Mouse (Mus musculus) Muller cell, postnatal 12 days (primary cell): ENCODE results near the gene Chac1.

Source experiments
- DNase-seq: peaks from one replicate; pipeline ENCODE4 v3.0.0-alpha.2; 2015; ENCODE audit errors: inconsistent ontology term

Chac1 gene

DNA sequence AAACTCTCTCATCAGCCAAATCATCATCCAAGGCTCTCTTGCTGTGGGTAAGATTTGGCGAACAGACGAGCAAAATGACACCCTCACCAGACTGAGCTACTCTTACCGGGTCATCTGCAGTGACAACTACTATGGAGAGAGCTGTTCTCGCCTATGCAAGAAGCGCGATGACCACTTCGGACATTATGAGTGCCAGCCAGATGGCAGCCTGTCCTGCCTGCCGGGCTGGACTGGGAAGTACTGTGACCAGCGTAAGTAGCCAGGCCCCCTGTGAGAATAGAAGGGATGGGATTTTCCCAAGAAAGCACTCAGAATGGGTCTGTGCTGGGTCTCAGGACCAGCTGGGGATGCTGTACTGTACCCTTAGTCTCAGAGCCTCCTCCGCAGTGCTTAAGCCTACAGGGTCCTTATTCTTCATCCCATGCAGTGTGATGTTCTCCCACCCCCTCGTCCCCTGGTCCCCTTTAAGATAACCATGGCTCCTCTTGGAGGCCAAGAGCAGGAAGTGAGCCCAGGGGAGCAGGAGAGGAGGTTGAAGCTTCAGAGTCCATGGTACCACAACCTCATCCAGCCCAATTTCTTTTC is 23.0 kb upstream of the Chac1 start:
- no peak for DNase-seq

DNA sequence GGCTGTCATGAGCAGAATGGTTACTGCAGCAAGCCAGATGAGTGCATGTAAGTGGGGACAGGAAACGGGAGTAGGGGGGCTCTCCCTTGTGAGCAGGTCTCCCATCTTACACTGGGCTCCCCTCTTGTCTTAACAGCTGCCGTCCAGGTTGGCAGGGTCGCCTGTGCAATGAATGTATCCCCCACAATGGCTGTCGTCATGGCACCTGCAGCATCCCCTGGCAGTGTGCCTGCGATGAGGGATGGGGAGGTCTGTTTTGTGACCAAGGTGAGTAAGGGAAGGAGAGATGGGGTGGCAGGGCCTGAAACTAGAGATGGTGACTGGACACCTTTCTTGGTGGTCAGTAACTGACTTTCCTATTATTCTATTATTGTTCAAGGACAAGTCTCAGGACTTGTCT is 22.5 kb upstream of the Chac1 start:
- no peak for DNase-seq

DNA sequence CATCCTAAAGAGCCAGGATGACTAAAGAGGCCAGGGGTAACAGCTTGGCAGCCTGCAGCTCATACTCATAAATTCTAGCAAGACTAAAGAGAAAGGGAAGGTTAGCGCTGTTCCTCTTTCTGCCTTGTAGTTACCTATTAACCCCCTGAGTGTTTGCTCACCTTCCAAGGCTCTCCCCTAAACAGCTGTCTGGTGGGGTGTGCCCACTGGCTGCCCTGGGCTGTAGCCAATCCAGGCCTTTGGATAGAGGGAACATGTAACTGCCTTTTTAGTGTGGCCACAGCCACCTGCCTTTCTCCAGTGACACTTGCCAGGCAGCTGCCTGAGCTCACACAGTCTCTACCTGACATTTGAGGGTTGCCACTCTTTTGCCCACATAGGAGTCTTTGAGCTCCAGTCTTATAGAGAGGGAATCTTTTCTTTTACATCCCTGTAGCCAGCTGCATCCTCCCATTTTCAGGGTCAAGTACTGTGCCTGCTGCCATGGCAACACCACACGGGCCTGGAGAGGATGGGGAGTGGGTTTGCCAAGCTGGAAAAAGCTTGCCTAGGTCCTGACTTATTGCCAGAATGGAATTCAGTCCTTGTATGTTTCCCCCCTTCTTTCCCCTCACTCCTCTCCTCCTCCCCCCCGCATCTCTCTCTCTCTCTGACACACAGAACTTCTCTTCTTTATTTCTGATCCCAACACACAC is 21.8 kb upstream of the Chac1 start:
- no peak for DNase-seq

DNA sequence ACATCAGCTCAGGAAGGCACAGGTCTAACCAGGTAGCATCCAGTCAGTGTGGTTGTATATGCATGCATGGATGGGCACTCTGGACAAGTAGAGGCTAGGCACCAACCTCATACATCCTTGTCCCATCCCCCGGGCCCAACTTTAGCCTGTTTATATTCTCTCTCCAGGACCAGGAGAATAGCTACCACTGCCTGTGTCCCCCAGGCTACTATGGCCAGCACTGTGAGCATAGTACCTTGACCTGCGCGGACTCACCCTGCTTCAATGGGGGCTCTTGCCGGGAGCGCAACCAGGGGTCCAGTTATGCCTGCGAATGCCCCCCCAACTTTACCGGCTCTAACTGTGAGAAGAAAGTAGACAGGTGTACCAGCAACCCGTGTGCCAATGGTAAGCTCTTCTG is 20.2 kb upstream of the Chac1 start:
- DNase-seq = no peak

DNA sequence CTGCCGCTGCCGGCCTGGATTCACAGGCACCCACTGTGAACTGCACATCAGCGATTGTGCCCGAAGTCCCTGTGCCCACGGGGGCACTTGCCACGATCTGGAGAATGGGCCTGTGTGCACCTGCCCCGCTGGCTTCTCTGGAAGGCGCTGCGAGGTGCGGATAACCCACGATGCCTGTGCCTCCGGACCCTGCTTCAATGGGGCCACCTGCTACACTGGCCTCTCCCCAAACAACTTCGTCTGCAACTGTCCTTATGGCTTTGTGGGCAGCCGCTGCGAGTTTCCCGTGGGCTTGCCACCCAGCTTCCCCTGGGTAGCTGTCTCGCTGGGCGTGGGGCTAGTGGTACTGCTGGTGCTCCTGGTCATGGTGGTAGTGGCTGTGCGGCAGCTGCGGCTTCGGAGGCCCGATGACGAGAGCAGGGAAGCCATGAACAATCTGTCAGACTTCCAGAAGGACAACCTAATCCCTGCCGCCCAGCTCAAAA is 18.8 kb upstream of the Chac1 start:
- DNase-seq = no peak

DNA sequence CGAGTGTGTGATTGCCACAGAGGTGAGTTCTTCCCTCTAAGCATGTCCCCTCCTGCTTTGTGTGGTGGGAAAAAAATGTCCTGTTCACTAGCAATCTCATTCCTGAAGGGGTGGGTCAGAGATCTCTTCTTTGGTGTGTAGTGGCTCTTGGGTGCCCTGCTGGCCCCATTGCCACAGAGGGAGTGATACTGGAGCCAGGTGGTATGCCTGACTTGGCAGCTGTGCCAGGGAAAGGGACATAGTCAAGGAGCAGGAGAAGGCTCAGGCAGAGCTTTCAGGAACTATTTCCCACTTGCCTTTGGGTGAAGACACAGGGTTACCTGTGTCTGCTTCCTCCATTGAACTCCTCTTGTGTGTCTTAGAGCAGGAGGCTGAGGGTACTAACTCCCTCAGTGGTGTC is 16.9 kb upstream of the Chac1 start:
- DNase-seq = no peak

DNA sequence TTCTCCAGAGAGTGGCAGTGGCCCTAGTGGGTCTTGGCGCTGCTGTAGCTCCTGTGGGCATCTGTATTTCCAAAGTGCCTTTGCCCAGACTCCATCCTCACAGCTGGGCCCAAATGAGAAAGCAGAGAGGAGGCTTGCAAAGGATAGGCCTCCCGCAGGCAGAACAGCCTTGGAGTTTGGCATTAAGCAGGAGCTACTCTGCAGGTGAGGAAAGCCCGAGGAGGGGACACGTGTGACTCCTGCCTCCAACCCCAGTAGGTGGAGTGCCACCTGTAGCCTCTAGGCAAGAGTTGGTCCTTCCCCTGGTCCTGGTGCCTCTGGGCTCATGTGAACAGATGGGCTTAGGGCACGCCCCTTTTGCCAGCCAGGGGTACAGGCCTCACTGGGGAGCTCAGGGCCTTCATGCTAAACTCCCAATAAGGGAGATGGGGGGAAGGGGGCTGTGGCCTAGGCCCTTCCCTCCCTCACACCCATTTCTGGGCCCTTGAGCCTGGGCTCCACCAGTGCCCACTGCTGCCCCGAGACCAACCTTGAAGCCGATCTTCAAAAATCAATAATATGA is 16.0 kb upstream of the Chac1 start:
- DNase-seq = no peak

DNA sequence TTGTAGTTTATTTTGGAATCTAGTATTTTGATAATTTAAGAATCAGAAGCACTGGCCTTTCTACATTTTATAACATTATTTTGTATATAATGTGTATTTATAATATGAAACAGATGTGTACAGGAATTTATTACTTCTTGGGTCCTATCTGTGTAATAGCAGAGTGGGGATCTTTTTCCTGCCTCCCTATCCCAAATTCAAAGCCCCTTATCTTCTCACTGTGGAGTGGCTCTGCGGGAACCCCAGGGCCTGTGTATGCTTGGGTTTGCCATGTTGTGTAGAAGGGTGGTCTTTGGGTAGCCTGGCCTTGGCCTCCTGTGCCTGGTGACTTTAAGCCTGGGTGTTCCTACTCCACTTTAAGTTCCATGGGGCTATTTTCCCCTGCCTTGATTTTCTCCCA is 15.5 kb upstream of the Chac1 start:
- DNase-seq = no peak

DNA sequence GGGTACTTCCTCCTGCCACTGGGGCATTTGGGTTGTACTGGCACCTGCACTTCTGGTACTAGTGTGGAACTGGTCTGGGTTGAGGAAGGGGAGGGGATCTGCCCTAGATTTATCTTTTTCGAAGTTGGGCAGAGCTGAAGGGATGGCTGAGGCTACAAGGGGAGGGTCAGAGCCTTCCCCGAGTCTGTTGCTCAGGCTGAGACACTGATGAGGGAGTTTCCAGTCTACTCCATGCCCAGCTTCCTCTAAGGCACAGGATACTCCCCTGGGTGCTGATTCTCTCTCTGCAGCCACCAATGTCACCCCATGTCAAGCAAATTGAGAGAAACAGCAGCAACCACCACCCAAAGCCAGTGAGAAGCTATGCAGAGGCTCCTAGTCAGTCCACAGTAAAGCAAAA is 15.0 kb upstream of the Chac1 start:
- no peak for DNase-seq

DNA sequence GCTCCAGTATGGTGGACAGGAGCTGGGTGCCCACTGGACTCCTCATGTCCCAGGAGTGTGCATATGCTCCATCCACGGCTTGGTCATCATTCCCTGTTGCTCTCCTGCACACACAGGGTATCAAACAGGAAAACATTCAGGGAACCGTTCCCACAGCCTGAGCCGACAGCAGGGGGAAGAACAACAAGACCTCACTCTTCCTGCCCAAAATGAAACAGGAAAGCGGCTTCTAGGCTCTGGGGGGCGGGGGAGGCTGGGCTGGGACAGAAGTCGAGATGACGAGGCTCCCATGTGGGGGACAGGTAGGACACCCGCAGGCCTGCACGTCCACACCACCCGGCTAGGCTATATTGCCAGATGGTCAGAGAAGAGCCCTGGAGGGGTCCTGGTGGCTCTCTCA is 14.6 kb upstream of the Chac1 start:
- DNase-seq = no peak

DNA sequence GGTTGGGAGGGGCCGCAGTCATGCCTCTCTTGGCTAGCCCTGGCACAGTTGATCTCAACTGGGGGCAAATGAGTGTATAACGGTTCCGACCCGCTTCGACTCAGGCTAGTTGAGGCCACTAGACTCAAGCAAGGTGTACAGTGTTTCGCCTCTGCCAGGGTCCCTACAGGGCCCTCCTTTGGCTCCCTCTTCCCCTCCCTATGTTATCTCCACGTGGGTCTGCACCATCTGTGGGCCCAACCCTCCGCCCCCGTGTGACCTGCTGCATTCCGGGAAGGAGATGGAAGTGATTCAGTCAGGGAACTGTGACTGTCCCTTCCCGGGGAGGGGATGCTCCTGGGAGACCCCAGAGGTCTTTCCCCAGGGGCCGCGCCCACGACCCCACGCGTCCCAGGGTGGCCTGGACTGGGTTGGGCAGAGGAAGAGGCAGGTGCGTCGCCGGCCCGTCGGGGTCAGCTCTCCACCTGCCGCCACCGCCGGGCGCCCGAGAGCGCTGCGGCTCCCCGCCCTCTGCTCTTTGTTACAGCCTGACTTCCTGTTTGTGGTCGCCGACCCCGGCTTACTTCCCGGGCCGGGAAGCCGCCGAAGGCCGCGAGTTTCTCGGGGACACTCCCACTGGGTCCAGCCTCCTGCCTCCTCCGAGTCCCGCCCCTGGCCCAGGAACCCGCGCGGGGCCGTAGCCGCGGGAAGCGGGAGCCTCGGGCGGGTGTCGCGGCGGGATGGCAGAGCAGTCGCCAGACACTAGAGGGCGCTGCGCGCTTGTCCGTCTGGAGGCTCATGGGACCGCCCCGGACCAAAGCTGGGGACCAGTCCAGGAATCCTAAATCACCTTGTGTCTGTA is 13.4 kb upstream of the Chac1 start:
- peak; percentile 91 for DNase-seq

DNA sequence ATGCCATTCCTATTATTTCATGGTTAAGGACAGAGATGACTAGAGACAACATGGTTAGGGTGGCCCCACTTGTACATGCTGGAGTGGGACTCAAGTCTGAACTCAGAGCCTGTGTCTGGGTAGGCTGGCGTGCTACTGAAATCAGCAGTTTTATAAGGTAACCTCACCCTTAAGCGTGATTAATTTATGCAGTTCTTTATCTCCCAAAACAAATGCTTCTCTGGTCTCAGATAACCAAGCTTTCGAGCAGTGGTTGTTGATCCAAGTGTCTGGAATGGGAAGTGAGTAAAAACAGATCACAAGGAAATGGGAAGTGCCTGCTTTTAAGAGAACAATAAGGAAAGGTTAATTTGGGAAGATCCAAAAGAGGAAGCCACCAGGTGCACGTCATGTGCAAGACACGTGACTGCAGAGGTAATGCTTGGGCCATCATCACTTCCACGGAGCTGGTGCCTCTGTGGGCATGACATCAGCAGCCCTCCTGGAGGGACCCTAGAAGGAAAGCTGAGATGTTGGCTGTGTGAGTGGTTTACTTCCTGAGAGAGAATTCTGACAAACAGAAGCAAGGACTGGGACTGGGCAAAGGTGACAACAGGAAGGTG is 6.4 kb upstream of the Chac1 start:
- DNase-seq = no peak

DNA sequence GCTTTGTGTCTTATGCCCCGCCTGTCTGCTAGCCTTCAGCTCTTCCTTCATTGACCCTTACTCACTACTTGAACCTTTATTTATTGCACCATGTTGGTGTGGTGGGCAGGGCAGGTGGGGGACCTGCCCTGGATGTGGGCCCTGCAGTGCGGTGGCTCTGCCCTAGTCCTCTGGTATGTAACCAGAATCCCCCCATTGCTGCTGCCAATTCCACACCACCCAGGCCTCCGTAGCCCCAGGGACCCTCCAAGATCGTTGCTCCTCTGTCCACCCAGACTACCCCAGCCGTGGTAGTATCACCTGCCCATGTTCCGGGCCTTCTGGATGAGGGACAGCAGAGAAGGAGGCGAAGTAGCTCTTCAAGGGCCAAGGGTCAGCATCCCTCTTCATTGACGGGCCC is 2.7 kb downstream of the Chac1 start:
- DNase-seq = no peak

DNA sequence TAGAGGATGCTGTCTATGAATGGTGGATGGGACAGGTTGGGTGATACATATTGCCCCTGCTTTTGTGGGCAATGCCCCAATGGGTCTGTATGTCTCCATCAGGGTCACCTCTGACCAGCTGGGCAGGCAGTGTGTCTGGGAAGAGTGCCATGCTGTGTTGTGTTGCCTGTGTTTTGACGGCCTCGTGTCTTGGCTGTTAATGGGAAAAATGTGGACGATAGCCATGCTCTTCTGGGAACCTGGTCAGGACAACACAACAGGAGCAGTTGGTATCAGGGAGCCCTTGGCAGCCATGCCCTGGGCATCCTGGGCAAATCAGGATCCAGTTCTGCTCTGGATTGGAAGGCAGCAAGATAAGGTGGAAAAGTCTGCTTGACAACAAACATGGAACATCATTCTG is 4.1 kb downstream of the Chac1 start:
- peak; percentile 48 for DNase-seq

DNA sequence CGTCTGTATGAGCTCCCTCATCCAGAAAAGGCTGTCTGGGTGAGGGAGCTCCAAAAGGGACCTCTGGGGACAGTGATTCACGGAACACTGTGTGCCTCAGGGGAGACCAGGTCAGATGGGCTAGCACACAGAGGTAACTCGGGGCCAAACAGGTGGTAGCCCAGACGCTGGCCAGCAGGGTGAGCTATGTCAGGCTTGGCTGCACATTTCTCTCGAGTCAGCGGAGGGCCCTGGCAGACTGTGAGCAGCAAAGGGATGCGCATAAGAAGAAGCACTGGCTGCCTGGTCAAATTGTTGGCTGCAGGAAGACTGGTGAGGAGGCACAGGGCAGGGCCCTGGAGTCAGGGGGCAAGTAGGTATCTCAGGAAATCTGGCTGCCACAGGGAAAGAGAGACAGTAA is 4.6 kb downstream of the Chac1 start:
- peak; percentile 42 for DNase-seq

DNA sequence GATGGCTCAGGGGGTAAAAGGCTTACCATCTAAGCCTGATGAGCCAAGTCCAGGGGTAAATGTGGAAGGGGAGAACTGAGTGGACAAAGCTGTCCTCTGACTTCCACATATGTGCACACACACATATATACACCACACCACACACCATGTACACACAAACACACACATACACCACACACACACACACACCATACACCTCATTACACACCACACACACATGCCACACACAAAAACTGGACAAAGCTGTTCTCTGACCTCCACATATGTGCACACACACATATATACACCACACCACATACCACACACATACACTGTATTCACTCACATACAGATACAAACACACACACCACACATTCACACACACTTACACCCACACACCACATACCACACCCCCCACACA is 5.3 kb downstream of the Chac1 start:
- DNase-seq = no peak

DNA sequence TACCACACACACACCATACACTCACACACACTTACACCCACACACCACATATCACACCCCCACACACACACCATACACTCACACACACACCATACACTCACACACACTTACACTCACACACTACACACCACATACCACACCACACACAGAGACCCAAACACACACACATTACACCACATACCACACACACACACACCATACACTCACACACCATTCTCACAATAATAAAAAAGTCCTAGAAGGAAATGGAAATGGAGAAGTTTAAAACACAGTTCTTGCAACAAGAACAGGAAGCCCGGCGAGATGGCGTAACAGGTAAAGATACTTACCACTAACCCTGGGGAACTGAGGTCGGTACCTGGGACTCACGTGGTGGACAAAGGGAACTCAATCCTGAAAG is 5.8 kb downstream of the Chac1 start:
- no peak for DNase-seq

DNA sequence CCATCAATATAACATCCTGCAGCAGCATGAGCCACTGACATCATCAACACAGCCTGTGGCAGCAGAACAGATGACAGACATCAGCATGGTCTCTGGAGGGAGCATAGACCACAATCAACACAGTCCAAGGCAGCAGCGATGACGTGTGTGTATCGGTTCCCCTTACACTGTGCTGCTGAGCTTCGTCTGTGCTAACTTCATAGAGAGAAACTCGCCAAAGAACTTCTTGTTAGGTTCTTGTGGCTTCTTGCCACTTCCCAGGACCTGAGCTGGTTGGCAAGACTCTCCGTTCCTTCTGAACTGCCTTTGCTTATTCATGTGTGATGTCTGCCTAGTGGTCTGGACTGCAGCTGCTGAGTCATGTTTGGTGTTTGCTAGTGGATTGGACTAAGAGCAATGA is 7.2 kb downstream of the Chac1 start:
- peak; percentile 27 for DNase-seq

DNA sequence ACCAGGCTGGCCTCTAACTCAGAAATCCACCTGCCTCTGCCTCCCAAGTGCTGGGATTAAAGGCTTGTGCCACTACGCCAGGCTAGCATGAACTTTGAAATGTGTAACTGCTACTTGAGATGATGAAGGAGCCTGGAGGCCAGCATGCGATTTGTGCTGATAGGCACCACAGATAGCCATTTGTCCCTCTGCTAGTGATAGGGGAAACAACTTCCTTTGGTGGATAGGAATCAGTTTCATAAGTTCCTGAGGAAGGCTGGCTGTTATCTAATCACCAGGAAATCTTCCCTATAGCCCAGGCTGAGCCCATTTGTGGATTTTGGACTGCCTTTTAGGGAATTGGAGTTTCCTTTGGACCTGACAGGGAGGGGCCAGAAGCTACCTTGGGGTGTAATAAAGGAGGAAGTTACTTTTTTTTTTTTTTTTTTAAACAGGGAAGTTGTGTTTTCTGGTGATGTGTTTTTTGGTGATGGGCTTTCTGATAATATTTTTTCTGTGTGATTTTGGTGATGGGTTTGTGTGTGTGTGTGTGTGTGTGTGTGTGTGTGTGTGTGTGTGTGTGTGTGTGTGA is 8.8 kb downstream of the Chac1 start:
- no peak for DNase-seq

DNA sequence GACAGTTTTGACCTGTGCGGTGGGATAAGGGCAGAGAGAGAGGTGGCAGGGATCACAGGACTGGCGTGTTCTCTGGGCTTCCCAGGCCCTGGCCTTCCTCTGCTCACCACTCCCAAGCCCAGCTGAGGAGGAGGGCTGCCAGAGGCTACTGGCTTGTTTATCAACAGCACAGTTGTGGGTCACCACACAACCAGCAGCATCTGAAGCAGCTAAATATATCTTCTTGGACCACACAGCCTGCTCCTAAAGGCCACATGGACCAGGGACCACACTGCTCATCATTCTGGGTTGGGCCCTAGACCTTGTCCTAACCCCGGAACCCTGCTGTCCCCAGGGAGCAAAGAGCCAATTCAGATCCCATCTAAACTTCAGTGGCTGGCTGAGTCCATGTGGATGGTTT is 13.9 kb downstream of the Chac1 start:
- DNase-seq = no peak

DNA sequence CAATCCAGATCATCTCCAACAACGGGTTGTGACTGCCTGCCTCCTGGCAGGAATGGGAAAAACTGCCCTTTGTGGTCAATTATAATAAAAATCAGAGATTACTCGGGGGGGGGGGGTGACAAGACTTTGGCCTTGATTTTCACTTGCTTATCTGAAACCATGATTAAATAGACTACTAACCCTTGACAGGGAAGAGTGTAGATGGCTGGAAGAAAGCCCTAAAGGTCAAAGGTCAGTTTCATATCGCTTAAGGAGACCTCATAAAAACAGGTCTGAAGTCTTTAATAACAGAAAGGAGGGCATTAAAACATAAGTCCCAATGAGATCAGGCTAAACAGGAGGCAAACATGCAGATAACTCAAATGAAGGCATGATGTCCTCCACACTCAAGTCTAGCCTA is 16.3 kb downstream of the Chac1 start:
- no peak for DNase-seq

DNA sequence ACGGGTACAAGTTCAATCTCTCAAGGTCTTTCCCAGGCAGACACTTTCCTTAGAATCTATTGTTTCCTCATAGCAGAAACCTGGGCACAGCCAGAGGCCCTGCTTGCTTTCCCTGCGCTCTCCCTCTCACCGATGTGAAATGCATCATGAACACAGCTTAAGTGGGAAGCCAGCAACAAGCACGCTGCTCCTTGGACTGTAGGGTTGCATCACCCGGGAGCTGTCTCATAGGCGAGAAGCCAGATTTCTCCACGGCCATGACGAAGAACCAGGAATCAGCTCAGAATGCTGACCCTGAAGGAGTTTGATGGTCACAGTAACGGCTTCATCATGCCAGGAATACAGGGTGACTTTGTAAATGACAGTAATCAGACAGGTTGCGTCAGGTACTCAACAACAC is 19.1 kb downstream of the Chac1 start:
- DNase-seq = no peak
